Mouse (Mus musculus) liver, postnatal 0 days (tissue): ENCODE results near the gene Sipa1l3.

ENCODE experiments used
- CTCF ChIP-seq: sonication (generic); IDR thresholded peaks from 2 replicates; pipeline ENCODE4 v1.5.1; 2016; ENCODE audit warnings: antibody characterized with exemption, low read depth
- EP300 ChIP-seq: IDR thresholded peaks from 2 replicates; pipeline ENCODE4 v1.6.1; 2016; ENCODE audit warnings: antibody characterized with exemption, low read depth, mild to moderate bottlenecking

DNA sequence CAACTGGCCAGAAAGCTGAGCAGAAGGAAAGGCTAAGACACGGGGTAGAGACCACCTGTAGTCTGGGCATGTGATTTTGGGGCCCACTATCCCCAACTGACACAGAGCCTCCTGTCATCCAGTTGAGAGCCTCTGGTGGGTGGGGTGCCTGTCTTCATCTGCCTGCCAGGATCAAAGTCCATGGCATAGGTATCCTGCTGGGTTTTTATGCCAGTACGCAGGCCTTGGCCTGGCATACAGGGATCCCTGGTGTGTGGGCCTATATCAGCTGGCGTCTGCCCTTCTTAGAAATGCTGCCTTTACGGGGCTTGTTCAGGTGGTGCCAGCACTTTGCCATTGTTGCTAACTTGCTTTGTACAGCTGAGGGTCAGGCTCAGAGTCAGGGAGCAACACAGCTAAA, 123.3 kb downstream of the Sipa1l3 start:
- TF ChIP-seq CTCF, result no peak
- TF ChIP-seq EP300, result no peak
